Mouse (Mus musculus): ENCODE data around the gene Exoc3l4. TPM values are rescaled to one million over a fixed set of nuclear protein-coding genes. Genes with fewer than 3 reads are reported as not detected.

The Exoc3l4 gene
- polyA plus RNA-seq, 1 experiment = 36.2 TPM

DNA sequence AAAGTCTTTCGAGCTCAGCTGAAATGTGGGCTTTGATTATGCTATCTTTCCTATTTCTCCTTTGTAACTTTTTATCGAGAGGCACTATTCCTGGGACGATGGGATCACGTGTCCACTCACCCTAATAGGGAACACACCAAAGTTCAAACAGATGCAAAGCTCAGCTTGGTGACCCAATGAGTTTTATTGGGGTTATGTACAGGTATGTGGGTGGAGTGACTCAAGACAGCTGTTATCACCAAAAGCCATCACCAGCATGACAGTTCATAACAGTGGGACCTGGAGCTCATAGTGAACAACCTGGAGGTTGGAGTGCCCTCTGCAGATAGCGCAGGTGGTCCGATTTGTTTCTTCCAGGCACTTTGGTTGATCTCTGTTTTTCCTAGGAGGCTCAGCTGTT lies 22.0 kb downstream of the Exoc3l4 start:
- no peak for DNase-seq (ENCODE audit: low read depth in 1 of 2, low spot score in 2 of 2)
- TF ChIP-seq CTCF (IDR thresholded peaks at IDR 0.05; ENCODE audit: extremely low read depth, insufficient read depth, insufficient read length, insufficient replicate concordance) = no peak
- no peak for TF ChIP-seq POLR2A (IDR thresholded peaks at IDR 0.05; ENCODE audit: low read depth, low read length)
- Histone ChIP-seq H3K27me3 (ENCODE audit: control insufficient read depth, insufficient read depth, low read length) (0 out of 2 replicates have a peak, but pooled peaks cover 1% of the 10 kb centered on the region), H3K27ac (ENCODE audit: insufficient read depth, low read length) (no peak overlapping the region), H3K4me1 (ENCODE audit: control insufficient read depth, insufficient read depth, insufficient read length) (no peaks in the 10 kb centered on the region; the same call in 1 of the 2 replicates), H3K4me3 (ENCODE audit: extremely low read depth, insufficient read depth, insufficient read length) (no peak overlapping the region), H3K36me3 (ENCODE audit: control insufficient read depth, insufficient read depth, low read length) (no peaks in the 10 kb centered on the region)
- WGBS = 86% methylated on average over 6 of the region's 6 CpGs

- no peaks in the 10 kb centered on the region for H3K4me1 ChIP-seq (ENCODE audit: control insufficient read depth, insufficient read depth, insufficient read length)
- H3K27ac ChIP-seq (ENCODE audit: insufficient read depth, low read length) = no peak overlapping the region
- no peaks in the 10 kb centered on the region for H3K36me3 ChIP-seq (ENCODE audit: control insufficient read depth, insufficient read depth, low read length)
- peaks cover 1% of the 10 kb centered on the region; the same call in 1 of the 2 replicates for H3K27me3 ChIP-seq (ENCODE audit: control insufficient read depth, insufficient read depth, low read length)
- TF ChIP-seq POLR2A (IDR thresholded peaks at IDR 0.05; ENCODE audit: low read depth, low read length) = no peak
- TF ChIP-seq CTCF (IDR thresholded peaks at IDR 0.05; ENCODE audit: extremely low read depth, insufficient read depth, insufficient read length, insufficient replicate concordance) = no peak
- WGBS = 92% methylated on average over 9 of the region's 9 CpGs
- H3K4me3 ChIP-seq (ENCODE audit: extremely low read depth, insufficient read depth, insufficient read length) = no peak overlapping the region
- DNase-seq (ENCODE audit: low read depth in 1 of 2, low spot score in 2 of 2) = no peak
These were observed 24.0 kb downstream of the Exoc3l4 start for GRCm38 (mm10) chr12:111440701-111441373.

GRCm38 (mm10) chr12:111441523-111441922 lies 24.7 kb downstream of the Exoc3l4 start:
- DNase-seq (ENCODE audit: low read depth in 1 of 2, low spot score in 2 of 2) = no peak

DNA sequence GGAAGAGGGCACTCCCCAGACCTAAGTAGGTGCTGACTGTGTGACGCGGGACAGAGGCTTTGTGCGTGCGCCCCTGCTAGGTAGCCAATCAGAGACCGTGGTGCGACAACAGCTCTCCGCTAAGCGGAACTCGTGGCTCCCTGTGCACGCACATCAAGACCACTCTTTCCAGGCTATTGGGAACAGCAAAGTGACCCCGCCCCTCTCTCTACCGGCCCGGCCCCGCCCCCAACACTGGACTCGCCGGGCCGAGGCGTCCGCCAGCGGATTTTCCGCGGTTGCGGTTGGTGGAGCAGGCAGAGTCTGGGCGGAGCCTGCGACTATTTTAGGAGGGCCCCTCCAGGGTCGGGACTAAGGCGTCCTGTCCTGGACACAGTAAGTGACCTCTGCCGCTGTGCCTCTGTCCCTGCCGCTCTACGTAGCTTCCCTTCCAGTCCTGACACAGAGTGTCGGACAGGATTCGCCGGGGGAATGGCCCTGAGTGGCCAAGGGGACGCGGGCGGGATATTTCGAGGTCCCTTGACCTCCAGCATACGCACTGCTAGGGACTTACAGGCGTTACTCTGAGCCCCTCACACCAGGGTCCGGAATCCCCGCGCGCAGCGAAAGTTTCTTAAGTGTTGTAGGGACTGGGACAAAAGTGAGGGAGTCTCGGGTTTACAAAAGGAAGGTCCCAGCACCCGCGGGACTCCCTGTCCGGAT lies 25.6 kb downstream of the Exoc3l4 start, which contains the start of gene Tnfaip2:
Gene Tnfaip2, plus strand, starts transcription at position 161 of the 702 bp plus-strand sequence.
- peak in 1 of 2 experiments; percentile 18 for DNase-seq (ENCODE audit: low read depth in 1 of 2, low spot score in 2 of 2)

More at GRCm38 (mm10) chr12:111441523-111441922, 24.7 kb downstream of the Exoc3l4 start:
- Histone ChIP-seq H3K4me1 (ENCODE audit: control insufficient read depth, insufficient read depth, insufficient read length) (no peaks in the 10 kb centered on the region), H3K36me3 (ENCODE audit: control insufficient read depth, insufficient read depth, low read length) (no peaks in the 10 kb centered on the region), H3K27me3 (ENCODE audit: control insufficient read depth, insufficient read depth, low read length) (peaks cover 1% of the 10 kb centered on the region; the same call in 1 of the 2 replicates), H3K27ac (ENCODE audit: insufficient read depth, low read length) (peak overlapping the region; percentile 6; the same call in 1 of the 2 replicates), H3K4me3 (ENCODE audit: extremely low read depth, insufficient read depth, insufficient read length) (no peak overlapping the region)
- WGBS = 71% methylated on average over 3 of the region's 3 CpGs
- no peak for TF ChIP-seq CTCF (IDR thresholded peaks at IDR 0.05; ENCODE audit: extremely low read depth, insufficient read depth, insufficient read length, insufficient replicate concordance)
- no peak for TF ChIP-seq POLR2A (IDR thresholded peaks at IDR 0.05; ENCODE audit: low read depth, low read length)

GRCm38 (mm10) chr12:111443011-111443870 lies 26.4 kb downstream of the Exoc3l4 start:
- Histone ChIP-seq H3K4me1 (ENCODE audit: control insufficient read depth, insufficient read depth, insufficient read length) (no peaks in the 10 kb centered on the region), H3K27ac (ENCODE audit: insufficient read depth, low read length) (peak overlapping the region; percentile 51), H3K36me3 (ENCODE audit: control insufficient read depth, insufficient read depth, low read length) (no peaks in the 10 kb centered on the region), H3K4me3 (ENCODE audit: extremely low read depth, insufficient read depth, insufficient read length) (peak overlapping the region; percentile 39), H3K27me3 (ENCODE audit: control insufficient read depth, insufficient read depth, low read length) (peaks cover 1% of the 10 kb centered on the region; the same call in 1 of the 2 replicates)
- no peak; the same call in 1 of the 2 replicates for TF ChIP-seq POLR2A (IDR thresholded peaks at IDR 0.05; ENCODE audit: low read depth, low read length)
- no peak for TF ChIP-seq CTCF (IDR thresholded peaks at IDR 0.05; ENCODE audit: extremely low read depth, insufficient read depth, insufficient read length, insufficient replicate concordance)
- WGBS = 41% methylated on average over 15 of the region's 15 CpGs
- no peak for DNase-seq (ENCODE audit: low read depth in 1 of 2, low spot score in 2 of 2)

More for the DNA sequence above, 25.6 kb downstream of the Exoc3l4 start, which contains the start of gene Tnfaip2:
- H3K4me1 ChIP-seq (ENCODE audit: control insufficient read depth, insufficient read depth, insufficient read length) = no peaks in the 10 kb centered on the region
- 3% methylated on average over 48 of the region's 48 CpGs for WGBS
- H3K4me3 ChIP-seq (ENCODE audit: extremely low read depth, insufficient read depth, insufficient read length) = peak within 1 kb of the TSS; percentile 39
- peak within 1 kb of the TSS; percentile 51 for H3K27ac ChIP-seq (ENCODE audit: insufficient read depth, low read length)
- peaks cover 1% of the 10 kb centered on the region; the same call in 1 of the 2 replicates for H3K27me3 ChIP-seq (ENCODE audit: control insufficient read depth, insufficient read depth, low read length)
- H3K36me3 ChIP-seq (ENCODE audit: control insufficient read depth, insufficient read depth, low read length) = no peaks in the 10 kb centered on the region
- TF ChIP-seq CTCF (IDR thresholded peaks at IDR 0.05; ENCODE audit: extremely low read depth, insufficient read depth, insufficient read length, insufficient replicate concordance) (no peak), POLR2A (IDR thresholded peaks at IDR 0.05; ENCODE audit: low read depth, low read length) (peak; percentile 69)
